Mouse (Mus musculus) spleen, postnatal 4 days (tissue): ENCODE results near the gene Eif2ak2.
A peak's percentile ranks its signal among the peaks of the same experiment; 100 is the strongest.

Experiments
- DNase-seq, 2 experiments: peaks; one replicate each; pipeline ENCODE4 v3.0.0; 2022; ENCODE audit warnings: low spot score in 2 of 2

Gene Eif2ak2

DNA sequence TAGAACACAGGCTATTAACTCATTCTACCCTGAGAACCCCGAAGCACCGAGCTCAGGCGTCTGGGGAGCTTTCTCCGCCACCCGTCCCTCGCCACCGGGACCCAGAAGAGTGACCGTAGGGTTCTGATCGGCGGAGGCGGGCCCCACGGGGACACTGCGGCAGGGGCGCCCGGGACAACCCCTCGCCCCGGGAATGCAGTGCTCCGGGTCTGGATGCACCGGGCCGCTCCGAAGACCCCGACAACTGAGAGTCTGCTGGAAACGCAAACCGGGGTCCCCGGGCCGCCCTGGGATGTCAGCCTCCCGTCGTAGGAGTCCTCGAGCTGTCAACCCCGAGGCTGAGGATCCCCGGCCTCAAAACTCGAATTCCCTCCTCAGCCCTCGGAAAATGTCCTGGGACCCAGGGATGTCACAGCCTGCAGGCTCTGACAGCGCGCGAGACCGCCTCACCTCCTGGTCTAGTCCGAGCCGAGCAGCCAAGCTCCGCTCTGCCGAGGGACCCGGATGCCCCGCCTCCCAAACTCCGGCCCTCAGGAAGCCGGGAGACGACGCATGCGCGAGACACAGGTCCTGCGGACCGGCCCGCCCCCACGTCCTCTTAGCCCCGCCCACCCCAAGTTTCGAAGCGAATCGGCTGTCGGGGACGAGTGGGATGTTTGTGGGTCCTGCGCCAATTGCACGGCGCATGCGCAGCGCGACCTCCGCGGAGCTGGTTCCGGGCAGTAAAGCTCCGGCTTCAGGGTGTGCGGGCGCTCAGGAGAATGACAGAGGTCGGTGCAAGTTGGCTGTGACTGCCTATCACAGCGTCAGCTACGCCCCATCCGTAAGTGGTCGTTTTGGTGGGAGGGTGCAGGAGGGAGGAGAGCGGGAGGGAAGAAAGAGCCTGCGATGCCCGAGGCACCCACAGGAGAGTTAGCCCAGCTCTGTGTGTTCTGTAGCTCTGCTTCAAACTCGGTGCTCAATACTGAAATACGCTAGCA lies 47.2 kb downstream of the Eif2ak2 start, which contains the start of the genes Heatr5b and Gpatch11:
Heatr5b (minus strand) TSS at position 509 of the 980 bp plus-strand sequence.
Gpatch11 (plus strand) TSS at position 712 of the 980 bp plus-strand sequence.
- peak; percentile 99 to 100 for DNase-seq

- DNase-seq, result no peak
These were observed 58.0 kb downstream of the Eif2ak2 start for GRCm38 (mm10) chr17:78824346-78824745.

- no peak for DNase-seq
These were observed 72.8 kb downstream of the Eif2ak2 start for GRCm38 (mm10) chr17:78809582-78809981.

GRCm38 (mm10) chr17:78809019-78809418 lies 73.4 kb downstream of the Eif2ak2 start:
- DNase-seq, result no peak
